Mouse (Mus musculus): ENCODE results near the gene Fbln2.
A peak's percentile ranks its signal among the peaks of the same experiment; 100 is the strongest.

Fbln2 gene

DNA sequence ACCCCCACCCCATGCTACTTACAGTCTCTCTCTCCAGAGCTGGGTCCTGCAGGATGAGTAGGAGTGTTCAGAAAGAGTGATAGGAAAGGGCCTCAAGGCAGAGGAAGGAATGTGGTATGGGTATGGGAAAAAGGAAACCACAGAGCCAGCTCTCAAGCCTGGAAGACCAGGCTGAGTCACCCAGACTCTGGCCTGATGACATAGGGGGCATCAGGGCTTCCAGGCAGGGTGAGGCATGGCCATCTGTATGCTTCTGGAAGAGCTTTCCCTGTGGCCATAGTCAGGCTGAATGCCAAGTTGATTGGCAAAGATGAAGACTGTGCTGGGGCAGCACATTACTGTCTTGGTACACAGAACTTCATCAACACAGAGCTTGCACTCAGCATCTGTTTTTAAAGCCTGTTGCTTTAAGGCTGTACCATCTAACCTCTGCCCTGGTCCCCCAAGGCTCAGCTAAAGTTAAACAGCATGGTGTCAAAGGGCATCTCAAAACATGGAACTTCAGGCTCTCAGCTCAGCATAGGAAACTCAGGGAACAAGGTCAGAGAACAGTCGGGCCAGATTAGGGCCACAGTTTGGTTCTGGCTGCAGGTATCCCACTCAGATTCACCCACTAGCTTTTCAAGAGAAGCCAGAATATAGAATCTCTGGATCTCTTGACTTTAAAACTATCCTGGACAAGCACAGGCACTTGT, 19.3 kb upstream of the Fbln2 start:
- DNase-seq, result no peak

DNA sequence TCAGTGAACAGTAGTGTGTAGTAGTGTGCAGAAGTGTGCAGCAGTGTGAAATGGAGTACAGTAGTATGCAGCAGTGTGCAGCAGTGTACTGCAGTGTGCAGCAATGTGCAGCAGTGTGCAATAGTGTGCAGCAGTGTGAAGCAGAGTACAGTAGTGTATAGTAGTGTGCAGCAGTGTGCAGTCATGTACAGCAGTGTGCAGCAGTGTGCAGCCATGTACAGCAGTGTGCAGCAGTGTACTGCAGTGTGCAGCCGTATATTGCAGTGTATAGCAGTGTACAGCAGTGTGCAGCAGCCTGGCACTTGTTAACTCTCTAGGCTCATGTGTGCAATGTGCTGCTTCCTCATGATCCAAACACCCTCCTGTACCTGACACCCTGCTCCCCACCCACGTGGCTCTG, 13.8 kb upstream of the Fbln2 start:
- no peak for DNase-seq

DNA sequence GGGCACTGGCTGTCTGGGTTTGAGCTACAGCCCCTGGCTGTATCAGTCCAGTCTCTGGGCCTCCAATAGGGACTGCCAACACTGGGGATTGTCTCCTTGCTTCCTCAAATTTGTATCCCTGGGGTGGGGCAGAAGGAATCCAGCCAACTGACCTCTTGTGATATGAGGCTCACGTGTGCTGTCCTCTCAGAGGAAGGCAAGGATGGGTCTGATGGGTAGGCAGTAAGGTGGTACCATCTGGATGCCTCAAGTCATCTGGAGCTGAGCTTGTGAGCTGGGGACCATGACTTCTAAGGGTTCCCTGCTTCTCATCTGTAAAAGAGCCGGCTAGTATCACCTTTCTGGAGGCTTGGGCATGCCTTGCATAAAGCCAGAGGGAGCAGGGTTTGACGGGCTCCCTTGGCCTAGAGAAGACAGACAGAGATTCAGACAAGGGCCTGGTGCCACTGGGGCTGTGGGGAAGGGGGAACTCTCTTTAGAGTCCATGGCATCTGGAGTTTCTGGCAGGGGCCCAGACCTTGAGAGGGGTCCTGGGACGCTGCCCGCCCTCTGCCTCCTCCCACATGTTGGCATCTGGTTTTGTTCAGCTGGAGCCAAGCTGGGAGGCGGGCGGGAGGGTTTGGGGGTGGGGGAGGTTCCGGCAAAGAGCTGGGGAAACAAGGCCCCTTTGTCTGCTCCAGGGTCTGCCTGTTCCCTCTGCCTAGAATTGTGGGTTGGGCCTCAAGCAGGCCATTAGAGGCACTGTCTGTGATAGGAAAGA, 11.6 kb upstream of the Fbln2 start:
- DNase-seq, result peak; percentile 76

DNA sequence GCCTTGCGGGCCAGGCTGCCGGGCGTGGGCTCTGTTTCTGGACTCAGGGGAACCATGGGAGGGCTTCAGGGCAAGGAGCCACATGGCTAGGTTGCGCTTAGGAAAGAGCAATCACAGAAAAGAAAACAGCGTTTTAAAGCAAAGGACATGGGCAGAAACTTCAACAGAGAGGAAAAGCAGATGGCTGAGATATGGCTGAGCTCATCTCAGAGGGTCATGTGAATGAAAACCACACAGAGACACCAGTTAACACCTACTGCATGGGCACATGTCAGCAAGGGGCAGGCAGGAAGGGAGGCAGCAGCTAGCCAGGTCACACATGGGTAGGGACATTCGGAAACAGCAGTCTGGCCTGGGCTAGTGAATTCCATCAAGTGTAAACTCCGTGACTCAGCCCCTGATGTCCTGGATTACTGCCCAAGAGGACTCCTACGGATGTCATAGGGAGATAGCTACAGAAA, 10.3 kb upstream of the Fbln2 start:
- DNase-seq, result no peak

DNA sequence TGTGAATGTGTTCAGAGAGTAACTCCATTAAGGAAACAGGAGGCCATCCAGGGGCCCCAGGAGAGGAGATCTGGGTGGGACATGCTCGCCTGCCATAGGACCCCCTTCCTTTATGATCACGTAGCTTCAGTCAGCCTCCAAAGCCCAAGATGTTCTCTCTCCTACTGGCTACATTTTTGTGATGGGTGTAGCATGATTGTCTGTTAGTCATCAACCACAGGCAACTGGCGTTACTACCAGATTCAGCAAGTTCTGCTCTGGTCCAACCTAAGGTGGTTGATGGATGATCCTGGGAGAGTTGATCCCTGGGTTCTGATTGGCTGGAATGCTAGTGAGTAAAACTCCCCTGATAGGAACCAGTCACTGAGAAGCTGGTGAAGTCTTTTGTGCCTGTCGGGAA, 9.7 kb upstream of the Fbln2 start:
- DNase-seq, result no peak

DNA sequence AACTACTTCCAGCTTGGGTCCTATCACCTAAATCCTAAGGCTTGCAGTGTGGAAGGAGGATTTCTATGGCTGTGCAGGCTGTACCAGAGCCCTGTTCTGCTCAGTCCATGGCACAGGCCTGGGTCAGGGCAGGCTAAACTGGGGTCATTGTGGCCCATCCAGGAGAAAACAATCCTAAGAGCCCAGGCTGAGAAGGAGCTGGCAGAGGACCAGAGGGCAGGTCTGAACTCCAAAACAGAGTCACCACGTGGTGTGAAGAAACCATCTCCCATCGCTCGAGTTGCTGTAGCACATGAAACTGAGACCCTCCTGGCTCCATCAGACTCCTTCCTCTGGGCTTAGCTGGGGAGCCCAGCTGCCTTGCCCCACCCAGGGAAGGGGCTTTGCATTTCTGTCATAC, 6.9 kb upstream of the Fbln2 start:
- no peak for DNase-seq

DNA sequence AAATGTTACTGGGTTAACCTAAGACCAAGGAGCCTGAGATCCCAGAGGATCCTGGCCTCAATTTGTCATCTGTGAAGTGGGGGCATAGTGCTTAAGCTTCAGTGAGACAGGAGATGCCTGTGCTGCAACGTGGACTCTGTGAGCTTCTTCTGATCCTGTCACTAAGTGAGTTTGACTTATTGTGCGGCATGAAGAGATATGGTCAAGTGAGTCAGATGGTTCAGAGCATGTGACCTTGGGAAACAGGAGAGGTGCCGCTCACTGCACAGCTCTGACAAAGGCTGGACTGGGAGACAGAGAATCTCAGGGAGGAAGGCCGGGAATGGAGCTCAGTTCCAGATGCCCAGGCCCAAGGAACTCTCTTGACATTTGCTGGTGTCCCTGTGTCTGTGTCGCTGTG, 6.5 kb upstream of the Fbln2 start:
- DNase-seq, result no peak

DNA sequence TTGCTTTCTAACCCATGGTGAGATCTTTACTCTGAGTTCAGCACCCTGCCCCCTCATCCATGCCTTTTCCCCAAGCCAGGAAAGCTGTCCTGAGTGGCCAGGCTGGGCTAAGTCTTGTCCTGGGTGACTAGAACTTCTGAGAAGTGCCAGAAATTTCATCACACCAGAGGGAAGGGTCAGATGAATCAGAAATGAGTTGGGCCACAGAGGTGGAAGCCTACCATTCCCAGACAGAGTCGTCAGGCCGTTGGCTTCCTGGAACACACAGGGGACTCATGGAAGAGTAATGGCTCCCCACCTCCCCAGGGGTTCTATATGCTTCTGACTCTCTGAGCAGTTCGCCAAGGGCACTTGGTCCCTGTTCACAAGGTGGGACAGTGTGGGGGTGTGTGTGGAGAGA, 4.8 kb upstream of the Fbln2 start:
- DNase-seq, result no peak

DNA sequence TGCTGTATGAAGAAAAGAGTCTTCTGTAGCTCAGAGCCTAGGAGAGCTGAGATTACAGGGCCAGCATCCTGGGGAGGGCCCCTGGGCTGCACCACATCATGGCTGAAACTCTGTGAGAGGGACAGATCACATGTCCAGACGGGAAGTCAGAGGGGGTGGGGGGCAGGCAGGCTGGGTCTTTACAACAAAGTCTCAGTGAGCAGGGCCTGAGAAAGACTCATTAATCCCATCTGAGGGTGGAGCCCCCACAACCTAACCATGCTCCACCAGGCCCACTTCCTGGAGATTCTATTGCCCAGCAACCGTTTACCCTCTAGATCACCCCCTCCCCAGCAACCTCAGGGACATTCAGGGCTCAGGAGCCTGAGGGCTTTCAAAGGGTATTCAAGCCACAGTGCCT, 2.5 kb upstream of the Fbln2 start:
- no peak for DNase-seq

DNA sequence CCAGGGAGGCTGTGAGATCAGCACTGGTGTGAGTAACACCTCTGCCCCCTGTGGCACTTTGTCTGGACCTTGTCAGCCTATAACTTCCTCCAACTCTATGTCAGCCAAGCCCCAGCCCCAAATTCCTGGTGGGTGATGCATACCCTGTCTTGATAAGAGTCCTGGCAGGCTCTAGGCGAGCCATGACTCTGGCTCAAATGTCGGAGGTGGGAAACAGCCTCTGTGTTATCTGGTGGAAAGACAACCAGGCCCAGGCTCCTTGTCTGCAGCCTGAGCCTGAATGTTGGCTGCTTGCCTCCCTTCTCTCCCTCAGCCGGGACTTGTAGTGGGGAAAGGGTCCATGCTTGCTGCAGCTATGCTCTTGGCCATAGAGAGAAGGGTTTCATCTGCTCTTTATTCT, 1.4 kb upstream of the Fbln2 start:
- no peak for DNase-seq

DNA sequence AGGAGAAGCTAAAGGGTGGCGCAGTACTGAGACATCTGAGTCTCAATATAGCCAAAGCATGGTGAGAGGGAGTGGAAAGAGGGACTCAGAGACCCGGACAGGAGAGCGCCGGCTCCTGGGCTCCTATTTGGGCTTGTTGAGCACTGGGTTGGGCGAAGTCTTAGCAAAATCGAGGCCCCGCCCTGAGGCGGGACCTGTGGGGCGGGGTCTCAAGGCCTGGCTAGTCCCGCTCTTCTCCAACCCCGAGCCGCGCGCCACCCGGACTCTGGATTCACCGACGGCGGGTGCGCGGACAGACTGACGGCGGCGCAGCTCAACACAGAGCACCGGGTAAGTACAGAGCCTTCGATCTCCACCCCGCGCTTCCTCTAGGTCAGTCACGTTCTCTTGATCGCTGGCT, 316 bp downstream of the Fbln2 start:
- DNase-seq, result peak; percentile 56

DNA sequence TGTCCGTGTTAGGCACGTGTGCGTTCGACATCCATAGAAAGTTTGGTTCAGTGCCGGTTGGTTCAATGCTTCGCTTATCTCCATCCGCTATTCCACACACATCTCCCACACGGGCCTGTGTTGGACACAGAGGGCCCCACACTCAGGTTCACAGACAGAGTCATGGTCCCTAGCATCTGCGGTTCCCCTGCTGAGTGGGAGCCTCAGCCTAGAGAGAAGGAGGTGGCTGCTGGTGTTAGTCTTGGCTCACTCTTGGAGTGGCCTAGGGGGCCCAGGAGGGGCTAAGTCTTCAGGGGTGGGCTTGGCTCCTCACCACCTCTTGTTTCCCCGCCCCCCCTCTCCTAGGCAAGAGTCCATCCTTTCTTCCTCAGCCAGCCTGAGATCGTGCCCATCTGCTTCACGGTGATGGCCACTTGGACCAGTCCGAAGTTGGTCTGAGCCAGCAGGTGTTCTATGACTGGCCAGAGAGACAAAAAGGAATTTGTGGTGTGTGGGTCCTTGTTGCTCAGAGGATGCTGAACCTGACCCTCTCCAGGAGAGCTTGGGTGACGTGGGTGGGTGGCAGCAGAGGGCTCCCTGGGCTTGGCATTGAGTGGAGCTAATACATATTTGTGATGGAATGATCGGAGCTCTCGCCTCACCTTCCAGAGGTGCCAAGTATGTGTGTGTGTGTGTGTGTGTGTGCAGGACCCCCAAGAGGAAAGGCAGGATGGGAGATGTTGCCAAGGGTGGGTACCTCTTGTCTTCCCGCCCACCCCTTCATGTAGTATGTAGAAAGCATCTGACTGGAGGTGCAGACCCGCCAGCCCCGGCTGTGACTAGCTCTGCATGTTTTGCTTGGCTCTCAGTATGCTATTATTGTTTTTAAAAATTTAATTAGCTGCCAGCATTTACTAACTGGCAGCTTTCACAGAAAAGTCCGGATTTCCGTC, 1.3 kb downstream of the Fbln2 start:
- DNase-seq, result no peak

DNA sequence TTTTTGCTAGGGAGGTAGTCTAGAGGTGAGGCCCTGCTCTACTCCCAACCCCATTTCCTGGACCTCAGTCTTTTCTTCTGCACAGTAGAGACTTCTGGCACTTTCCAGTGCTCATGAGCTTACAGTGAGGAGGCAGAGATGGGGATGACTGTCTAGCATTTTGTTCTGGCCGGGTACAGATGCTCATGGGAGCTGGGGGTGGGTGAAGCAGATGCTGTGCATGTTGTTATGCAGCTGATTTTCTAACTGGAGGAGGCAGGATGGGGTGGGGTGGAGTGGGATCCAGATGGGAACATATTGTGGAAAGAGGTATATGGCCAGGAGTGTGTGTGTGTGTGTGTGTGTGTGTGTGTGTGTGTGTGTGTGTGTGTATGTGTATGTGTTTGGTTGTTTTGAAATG, 3.2 kb downstream of the Fbln2 start:
- DNase-seq, result no peak

DNA sequence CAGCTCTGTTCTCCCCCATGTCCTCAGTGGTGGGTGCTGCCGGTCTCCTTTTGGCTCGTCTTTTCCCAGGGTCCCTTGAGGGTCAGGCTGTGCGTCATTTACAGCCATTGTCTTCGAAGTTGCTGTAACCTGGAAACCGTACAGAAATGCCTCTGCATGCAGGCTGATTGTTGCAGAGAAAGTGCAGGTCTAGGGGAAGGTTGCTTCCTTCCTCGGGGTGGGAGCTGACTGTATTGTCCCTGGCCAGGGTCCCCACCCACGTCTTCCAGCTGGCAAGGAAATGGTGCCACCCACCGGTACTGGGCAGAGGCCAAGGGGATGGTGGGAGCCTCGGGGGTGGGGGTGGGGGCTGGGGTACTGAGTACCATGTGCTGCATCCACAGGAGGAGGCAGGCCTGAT, 6.2 kb downstream of the Fbln2 start:
- DNase-seq, result no peak

DNA sequence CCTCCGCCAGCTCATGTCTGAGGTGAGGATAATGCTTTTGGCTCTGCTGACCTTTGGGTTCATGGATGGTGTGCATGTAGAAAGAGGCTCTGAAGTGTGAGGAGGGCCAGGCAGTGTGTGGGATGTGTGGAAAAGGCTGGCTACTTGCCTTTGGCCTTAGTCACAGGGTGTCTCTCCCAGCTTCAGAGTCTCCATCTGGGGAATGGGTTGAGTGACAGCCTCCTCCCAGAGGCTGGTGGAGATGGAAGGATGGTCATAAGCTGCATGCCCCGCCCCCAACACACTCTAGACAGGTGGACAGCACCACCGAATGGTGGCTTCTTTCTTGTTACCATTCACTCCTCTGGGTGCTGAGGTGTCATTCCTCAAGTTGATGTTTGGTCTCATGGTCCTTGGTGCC, 6.6 kb downstream of the Fbln2 start:
- no peak for DNase-seq

DNA sequence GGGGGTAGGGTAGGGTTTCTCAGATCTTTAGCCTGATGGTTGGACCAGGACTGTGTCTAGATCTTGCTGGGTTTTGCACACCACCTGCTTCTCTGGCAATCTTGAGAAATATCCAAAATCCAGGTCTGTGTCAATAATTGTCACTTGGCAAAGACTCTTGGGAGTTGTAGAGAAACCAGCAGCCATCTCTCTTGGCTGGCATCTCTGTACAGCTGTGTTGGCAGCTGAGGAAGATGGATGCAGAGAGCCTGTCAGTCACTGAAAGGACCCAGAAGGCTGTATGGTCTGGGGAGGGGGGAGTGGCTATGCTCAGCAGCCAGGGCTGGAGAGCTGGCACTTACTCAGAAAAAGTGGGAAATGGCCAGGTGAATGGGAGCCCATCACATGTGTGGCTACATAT, 7.8 kb downstream of the Fbln2 start:
- no peak for DNase-seq

DNA sequence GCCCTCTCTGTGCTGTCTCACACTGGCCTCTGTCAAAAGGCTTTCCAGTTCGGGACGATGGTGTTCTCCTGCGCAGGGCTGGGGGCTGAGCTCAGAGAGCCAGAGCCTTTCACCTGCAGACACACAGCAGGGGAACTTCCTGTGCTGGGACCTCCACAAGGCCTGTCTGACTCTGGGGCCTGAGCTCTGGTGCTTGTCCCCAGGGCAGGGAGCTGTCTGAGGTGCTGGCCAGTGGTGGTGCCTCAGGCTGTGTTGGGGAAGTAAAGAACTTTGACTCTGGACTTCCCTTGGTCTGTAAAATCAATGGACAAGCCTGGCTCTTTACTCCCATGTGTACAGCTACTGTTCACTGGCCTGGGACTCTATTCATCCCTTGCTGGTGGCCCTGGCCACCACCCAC, 8.8 kb downstream of the Fbln2 start:
- no peak for DNase-seq

DNA sequence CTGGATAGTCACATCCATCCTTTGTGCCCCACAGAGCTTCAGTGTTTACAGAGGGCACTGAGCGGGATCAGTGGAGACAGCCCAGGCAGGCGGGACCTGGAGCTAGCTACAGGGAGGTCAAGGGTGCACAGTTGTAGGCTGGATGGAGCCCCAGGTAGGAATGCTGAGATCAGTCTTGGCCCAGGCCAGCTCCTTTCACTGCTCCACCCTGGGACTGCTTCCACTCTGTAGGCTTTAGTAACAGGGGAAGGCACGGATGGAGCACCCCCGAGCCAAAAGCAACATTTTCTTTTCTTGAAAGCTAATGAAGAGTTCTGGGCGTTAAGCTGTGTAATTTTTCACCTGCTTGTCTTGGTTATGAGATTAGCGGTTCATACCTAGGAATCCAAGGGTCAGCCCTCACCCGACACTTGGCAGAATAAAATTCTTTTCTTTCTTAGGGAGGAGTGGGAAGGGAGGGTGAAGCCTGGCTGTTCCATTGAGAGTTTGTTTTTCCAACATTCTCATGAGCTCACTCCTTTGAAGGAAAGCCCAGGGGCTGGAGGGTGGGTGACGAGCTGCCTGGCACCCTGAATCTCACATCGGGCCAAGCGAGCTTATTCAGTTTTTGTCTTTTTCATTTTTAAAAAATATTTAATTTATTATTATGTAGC, 10.6 kb downstream of the Fbln2 start:
- DNase-seq, result no peak

DNA sequence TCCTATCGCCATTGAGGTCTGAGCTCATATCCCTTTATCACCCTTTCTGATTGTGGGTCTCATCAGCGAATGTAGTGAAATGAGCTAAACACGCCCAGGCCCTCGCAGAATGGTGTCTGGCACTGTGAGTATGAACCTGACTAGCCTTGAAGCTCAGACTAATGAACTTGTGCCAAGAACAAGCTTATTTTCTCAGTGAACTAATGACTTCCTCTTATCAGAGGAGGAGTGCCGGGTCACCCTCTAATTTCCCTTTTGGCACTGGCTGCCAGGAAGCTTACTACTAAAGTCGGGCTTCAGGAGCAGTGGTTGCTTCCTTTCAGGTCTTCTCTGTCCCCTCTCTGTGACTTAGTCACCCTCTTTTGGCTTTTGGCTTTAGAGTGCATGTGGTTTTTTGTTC, 12.7 kb downstream of the Fbln2 start:
- DNase-seq, result no peak

DNA sequence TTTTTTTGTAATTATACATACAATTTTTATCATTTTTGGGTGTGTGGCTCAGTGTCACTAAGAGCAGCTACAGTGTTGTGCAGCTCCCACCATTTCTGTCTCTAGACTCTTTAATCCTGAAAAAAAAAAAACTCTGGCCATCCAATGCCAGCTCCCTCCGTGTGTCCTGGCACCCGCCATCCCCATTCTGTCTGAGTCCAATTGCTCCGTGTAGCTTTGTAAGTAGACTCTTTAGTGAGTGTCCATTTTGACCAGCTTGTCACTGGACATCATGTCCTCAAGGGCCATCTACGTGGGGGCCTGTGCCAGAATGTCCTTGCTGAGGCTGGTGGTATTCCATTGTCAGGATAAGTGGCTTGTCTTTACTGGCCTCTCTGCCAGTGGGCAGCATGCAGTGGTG, 13.1 kb downstream of the Fbln2 start:
- DNase-seq, result no peak

DNA sequence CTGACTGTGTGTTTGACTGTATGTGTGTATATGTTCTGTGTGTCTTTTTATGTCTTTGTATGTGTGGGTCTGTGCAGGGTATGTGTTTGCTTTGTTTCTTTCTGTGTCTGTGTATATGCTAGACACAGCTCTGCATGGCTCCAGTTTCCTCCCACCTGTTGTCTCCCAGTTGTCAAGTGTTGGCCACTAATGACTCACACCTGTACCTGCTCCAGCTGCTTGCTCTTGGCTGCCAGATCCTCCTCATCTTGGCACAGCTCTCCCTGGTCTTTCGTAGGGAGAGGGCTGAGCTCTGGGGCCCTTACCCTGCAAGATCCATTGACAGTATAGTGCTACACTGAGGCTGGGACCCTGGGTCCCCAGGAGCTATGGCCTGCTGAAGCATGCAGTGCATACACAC, 13.8 kb downstream of the Fbln2 start:
- no peak for DNase-seq

DNA sequence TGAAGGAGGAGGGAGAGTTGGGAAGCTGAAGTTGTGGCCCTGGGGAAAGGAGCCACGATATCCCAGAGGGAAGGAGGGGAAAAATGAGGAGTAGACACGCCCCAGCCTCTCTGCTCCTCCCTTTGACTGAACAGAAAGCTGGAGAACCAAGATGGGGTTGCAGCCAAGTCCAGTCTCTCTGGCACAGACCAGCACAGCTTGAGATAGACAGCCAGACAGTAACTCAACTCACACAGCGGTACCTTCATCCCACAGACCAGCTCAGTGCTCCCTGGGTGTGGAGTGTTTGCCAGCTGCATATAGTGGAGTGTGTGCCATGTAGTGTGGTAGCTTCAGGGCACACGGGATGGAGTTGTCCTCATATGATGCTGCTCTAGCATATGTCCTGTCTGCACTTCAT, 16.7 kb downstream of the Fbln2 start:
- no peak for DNase-seq

DNA sequence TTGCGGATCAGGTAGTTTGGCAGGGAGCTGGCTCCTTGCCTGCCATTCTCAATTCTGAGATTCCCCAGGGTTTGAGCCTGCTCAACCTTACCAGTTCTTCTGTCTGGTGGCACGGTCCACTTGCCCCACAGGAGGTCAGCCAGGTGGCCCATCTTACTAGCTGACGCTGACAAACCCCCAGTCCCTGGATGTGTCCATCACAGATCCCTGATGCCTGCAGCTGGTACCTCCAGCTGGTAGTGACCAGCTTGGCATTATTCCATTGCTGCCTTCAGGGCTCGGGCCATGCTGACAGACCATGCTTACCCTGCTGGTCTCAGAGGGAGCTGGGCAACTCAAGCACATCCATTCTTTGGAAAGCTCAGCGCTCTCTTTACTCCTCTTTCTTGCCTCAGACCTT, 18.7 kb downstream of the Fbln2 start:
- no peak for DNase-seq
